Mouse (Mus musculus): ENCODE results near the gene Dab1. TPM values are rescaled to one million over a fixed set of nuclear protein-coding genes. Genes with fewer than 3 reads are reported as not detected.

Gene Dab1
- polyA plus RNA-seq, 1 experiment = 1.5 TPM

- no peak for TF ChIP-seq POLR2A (IDR thresholded peaks at IDR 0.05; ENCODE audit: borderline replicate concordance, control insufficient read depth, low read depth, low read length)
- TF ChIP-seq CTCF (IDR thresholded peaks at IDR 0.05; ENCODE audit: control insufficient read depth, insufficient read depth, low read length) = no peak
- Histone ChIP-seq H3K4me1 (ENCODE audit: control insufficient read depth, insufficient read depth, low read length) (no peaks in the 10 kb centered on the region), H3K27ac (ENCODE audit: control insufficient read depth, insufficient read depth, low read depth, low read length, poor library complexity) (no peak overlapping the region), H3K4me3 (replicated peaks; ENCODE audit: control insufficient read depth, low read depth, low read length) (no peak overlapping the region)
- WGBS = 80% methylated on average over 4 of the region's 4 CpGs
Observed at GRCm38 (mm10) chr4:104529905-104530646, 910.9 kb downstream of the Dab1 start.

GRCm38 (mm10) chr4:104532846-104533245 lies 913.7 kb downstream of the Dab1 start:
- no peak overlapping the region for H3K4me3 ChIP-seq (replicated peaks; ENCODE audit: control insufficient read depth, low read depth, low read length)
- H3K27ac ChIP-seq (ENCODE audit: control insufficient read depth, insufficient read depth, low read depth, low read length, poor library complexity) = no peak overlapping the region
- H3K4me1 ChIP-seq (ENCODE audit: control insufficient read depth, insufficient read depth, low read length) = no peaks in the 10 kb centered on the region
- WGBS = 85% methylated on average over 4 of the region's 4 CpGs
- TF ChIP-seq POLR2A (IDR thresholded peaks at IDR 0.05; ENCODE audit: borderline replicate concordance, control insufficient read depth, low read depth, low read length) = no peak
- TF ChIP-seq CTCF (IDR thresholded peaks at IDR 0.05; ENCODE audit: control insufficient read depth, insufficient read depth, low read length) = no peak

- no peak for TF ChIP-seq POLR2A (IDR thresholded peaks at IDR 0.05; ENCODE audit: borderline replicate concordance, control insufficient read depth, low read depth, low read length)
- TF ChIP-seq CTCF (IDR thresholded peaks at IDR 0.05; ENCODE audit: control insufficient read depth, insufficient read depth, low read length) = no peak
- no peaks in the 10 kb centered on the region for H3K4me1 ChIP-seq (ENCODE audit: control insufficient read depth, insufficient read depth, low read length)
- 70% methylated on average over 3 of the region's 3 CpGs for WGBS
- no peak overlapping the region for H3K4me3 ChIP-seq (replicated peaks; ENCODE audit: control insufficient read depth, low read depth, low read length)
- no peak overlapping the region for H3K27ac ChIP-seq (ENCODE audit: control insufficient read depth, insufficient read depth, low read depth, low read length, poor library complexity)
Observed at GRCm38 (mm10) chr4:104538420-104538819, 919.3 kb downstream of the Dab1 start.

- Histone ChIP-seq H3K4me1 (ENCODE audit: control insufficient read depth, insufficient read depth, low read length) (no peaks in the 10 kb centered on the region), H3K4me3 (replicated peaks; ENCODE audit: control insufficient read depth, low read depth, low read length) (no peak overlapping the region), H3K27ac (ENCODE audit: control insufficient read depth, insufficient read depth, low read depth, low read length, poor library complexity) (no peak overlapping the region)
- WGBS = 58% methylated on average over 2 of the region's 2 CpGs
- TF ChIP-seq POLR2A (IDR thresholded peaks at IDR 0.05; ENCODE audit: borderline replicate concordance, control insufficient read depth, low read depth, low read length) (no peak), CTCF (IDR thresholded peaks at IDR 0.05; ENCODE audit: control insufficient read depth, insufficient read depth, low read length) (no peak)
Observed at GRCm38 (mm10) chr4:104539047-104539446, 919.9 kb downstream of the Dab1 start.

- Histone ChIP-seq H3K4me3 (replicated peaks; ENCODE audit: control insufficient read depth, low read depth, low read length) (no peak overlapping the region), H3K27ac (ENCODE audit: control insufficient read depth, insufficient read depth, low read depth, low read length, poor library complexity) (no peak overlapping the region), H3K4me1 (ENCODE audit: control insufficient read depth, insufficient read depth, low read length) (no peaks in the 10 kb centered on the region)
- no peak for TF ChIP-seq POLR2A (IDR thresholded peaks at IDR 0.05; ENCODE audit: borderline replicate concordance, control insufficient read depth, low read depth, low read length)
- no peak for TF ChIP-seq CTCF (IDR thresholded peaks at IDR 0.05; ENCODE audit: control insufficient read depth, insufficient read depth, low read length)
- WGBS = 81% methylated on average over 5 of the region's 5 CpGs
Observed at GRCm38 (mm10) chr4:104547091-104547490, 927.9 kb downstream of the Dab1 start.

- no peak overlapping the region for H3K4me3 ChIP-seq (replicated peaks; ENCODE audit: control insufficient read depth, low read depth, low read length)
- WGBS = 67% methylated on average over 1 of the region's 1 CpGs
- no peak for TF ChIP-seq CTCF (IDR thresholded peaks at IDR 0.05; ENCODE audit: control insufficient read depth, insufficient read depth, low read length)
- TF ChIP-seq POLR2A (IDR thresholded peaks at IDR 0.05; ENCODE audit: borderline replicate concordance, control insufficient read depth, low read depth, low read length) = no peak
- no peaks in the 10 kb centered on the region for H3K4me1 ChIP-seq (ENCODE audit: control insufficient read depth, insufficient read depth, low read length)
- no peak overlapping the region for H3K27ac ChIP-seq (ENCODE audit: control insufficient read depth, insufficient read depth, low read depth, low read length, poor library complexity)
Observed at GRCm38 (mm10) chr4:104548287-104548686, 929.1 kb downstream of the Dab1 start.

GRCm38 (mm10) chr4:104550581-104551205 lies 931.5 kb downstream of the Dab1 start:
- H3K4me3 ChIP-seq (replicated peaks; ENCODE audit: control insufficient read depth, low read depth, low read length) = no peak overlapping the region
- H3K4me1 ChIP-seq (ENCODE audit: control insufficient read depth, insufficient read depth, low read length) = no peaks in the 10 kb centered on the region
- no peak overlapping the region for H3K27ac ChIP-seq (ENCODE audit: control insufficient read depth, insufficient read depth, low read depth, low read length, poor library complexity)
- WGBS = 54% methylated on average over 4 of the region's 4 CpGs
- TF ChIP-seq CTCF (IDR thresholded peaks at IDR 0.05; ENCODE audit: control insufficient read depth, insufficient read depth, low read length) (no peak), POLR2A (IDR thresholded peaks at IDR 0.05; ENCODE audit: borderline replicate concordance, control insufficient read depth, low read depth, low read length) (no peak)

GRCm38 (mm10) chr4:104551390-104552070 lies 932.4 kb downstream of the Dab1 start:
- 81% methylated on average over 17 of the region's 17 CpGs for WGBS
- no peak overlapping the region for H3K27ac ChIP-seq (ENCODE audit: control insufficient read depth, insufficient read depth, low read depth, low read length, poor library complexity)
- TF ChIP-seq POLR2A (IDR thresholded peaks at IDR 0.05; ENCODE audit: borderline replicate concordance, control insufficient read depth, low read depth, low read length) (no peak), CTCF (IDR thresholded peaks at IDR 0.05; ENCODE audit: control insufficient read depth, insufficient read depth, low read length) (no peak)
- no peak overlapping the region for H3K4me3 ChIP-seq (replicated peaks; ENCODE audit: control insufficient read depth, low read depth, low read length)
- H3K4me1 ChIP-seq (ENCODE audit: control insufficient read depth, insufficient read depth, low read length) = no peaks in the 10 kb centered on the region
